Mouse (Mus musculus): ENCODE data around the gene Scrg1.
A peak's percentile ranks its signal among the peaks of the same experiment; 100 is the strongest.

Gene Scrg1

GRCm38 (mm10) chr8:57453361-57453760 lies 2.4 kb upstream of the Scrg1 start:
- no peak for DNase-seq (ENCODE audit: low spot score)

- DNase-seq (ENCODE audit: low spot score): no peak
Measured at GRCm38 (mm10) chr8:57457152-57457551, 1.4 kb downstream of the Scrg1 start.

- peak; percentile 6 for DNase-seq (ENCODE audit: low spot score)
Measured at GRCm38 (mm10) chr8:57457942-57458341, 2.2 kb downstream of the Scrg1 start.

GRCm38 (mm10) chr8:57462839-57463238 lies 7.1 kb downstream of the Scrg1 start:
- DNase-seq (ENCODE audit: low spot score): peak; percentile 6

- DNase-seq (ENCODE audit: low spot score): no peak
Measured at GRCm38 (mm10) chr8:57463757-57464156, 8.0 kb downstream of the Scrg1 start.

GRCm38 (mm10) chr8:57468624-57469023 lies 12.9 kb downstream of the Scrg1 start:
- peak; percentile 73 for DNase-seq (ENCODE audit: low spot score)

GRCm38 (mm10) chr8:57470863-57471262 lies 15.1 kb downstream of the Scrg1 start:
- DNase-seq (ENCODE audit: low spot score): no peak

GRCm38 (mm10) chr8:57473751-57474150 lies 18.0 kb downstream of the Scrg1 start:
- no peak for DNase-seq (ENCODE audit: low spot score)

GRCm38 (mm10) chr8:57478406-57478805 lies 22.7 kb downstream of the Scrg1 start:
- DNase-seq (ENCODE audit: low spot score): no peak

GRCm38 (mm10) chr8:57479700-57480099 lies 24.0 kb downstream of the Scrg1 start:
- no peak for DNase-seq (ENCODE audit: low spot score)

GRCm38 (mm10) chr8:57480606-57481005 lies 24.9 kb downstream of the Scrg1 start:
- DNase-seq (ENCODE audit: low spot score): no peak

- peak; percentile 26 for DNase-seq (ENCODE audit: low spot score)
Measured at GRCm38 (mm10) chr8:57486491-57487440, 31.0 kb downstream of the Scrg1 start.

- DNase-seq (ENCODE audit: low spot score): peak; percentile 99
Measured at GRCm38 (mm10) chr8:57487441-57488155, 31.9 kb downstream of the Scrg1 start, which contains the start of gene Sap30. TSS of gene Sap30 (minus strand) at chr8:57487860.

GRCm38 (mm10) chr8:57488312-57488765 lies 32.6 kb downstream of the Scrg1 start:
- peak; percentile 71 for DNase-seq (ENCODE audit: low spot score)

- DNase-seq (ENCODE audit: low spot score): no peak
Measured at GRCm38 (mm10) chr8:57489366-57489765, 33.6 kb downstream of the Scrg1 start.

GRCm38 (mm10) chr8:57489896-57490295 lies 34.2 kb downstream of the Scrg1 start:
- no peak for DNase-seq (ENCODE audit: low spot score)

GRCm38 (mm10) chr8:57491873-57492272 lies 36.1 kb downstream of the Scrg1 start:
- no peak for DNase-seq (ENCODE audit: low spot score)

- DNase-seq (ENCODE audit: low spot score): no peak
Measured at GRCm38 (mm10) chr8:57498494-57498846, 42.7 kb downstream of the Scrg1 start.

GRCm38 (mm10) chr8:57498847-57499511 lies 43.3 kb downstream of the Scrg1 start:
- peak; percentile 44 for DNase-seq (ENCODE audit: low spot score)

- DNase-seq (ENCODE audit: low spot score): peak; percentile 61
Measured at GRCm38 (mm10) chr8:57503641-57504040, 47.9 kb downstream of the Scrg1 start.

GRCm38 (mm10) chr8:57505500-57505899 lies 49.8 kb downstream of the Scrg1 start:
- peak; percentile 10 for DNase-seq (ENCODE audit: low spot score)

- no peak for DNase-seq (ENCODE audit: low spot score)
Measured at GRCm38 (mm10) chr8:57507556-57508063, 51.9 kb downstream of the Scrg1 start.

Data from lung, postnatal 25 days (tissue).